Mouse (Mus musculus) hindbrain, embryonic 13.5 days (tissue): Measurements from ENCODE around the gene Zic4. TPM values are rescaled to one million over a fixed set of nuclear protein-coding genes. Genes with fewer than 3 reads are reported as not detected.

Experiments used
- ATAC-seq: fragments of 200-750 bp; cut with Nextera tagmentation; 2 replicates; pipeline ENCODE4 v1.8.0; 2017; ENCODE audit warnings: moderate TSS enrichment; ENCODE audit not compliant: low FRiP score
- H3K27ac ChIP-seq: fragments of 300-500 bp; sonication (generic); 2 replicates; pipeline ENCODE4 v1.5.1; 2015; ENCODE audit warnings: inconsistent platforms, mild to moderate bottlenecking, moderate library complexity
- H3K27me3 ChIP-seq: fragments of 300-500 bp; sonication (generic); 2 replicates; pipeline ENCODE4 v1.6.1; 2015; ENCODE audit warnings: mild to moderate bottlenecking, inconsistent platforms
- H3K36me3 ChIP-seq: fragments of 300-500 bp; sonication (generic); 2 replicates; pipeline ENCODE4 v1.6.1; 2015; ENCODE audit warnings: mild to moderate bottlenecking, inconsistent platforms
- H3K4me1 ChIP-seq: fragments of 300-500 bp; sonication (generic); replicated peaks from 2 replicates; pipeline ENCODE4 v1.6.1; 2015; ENCODE audit warnings: inconsistent platforms
- H3K4me2 ChIP-seq: fragments of 300-500 bp; sonication (generic); 2 replicates; pipeline ENCODE4 v1.6.1; 2015; ENCODE audit warnings: inconsistent platforms, mild to moderate bottlenecking, moderate library complexity
- H3K4me3 ChIP-seq: fragments of 300-500 bp; sonication (generic); 2 replicates; pipeline ENCODE4 v1.5.1; 2015; ENCODE audit warnings: mild to moderate bottlenecking, inconsistent platforms
- H3K9ac ChIP-seq: fragments of 300-500 bp; sonication (generic); 2 replicates; pipeline ENCODE4 v1.6.1; 2015; ENCODE audit warnings: mild to moderate bottlenecking, inconsistent platforms
- H3K9me3 ChIP-seq: fragments of 300-500 bp; sonication (generic); 2 replicates; pipeline ENCODE4 v1.6.1; 2016; ENCODE audit warnings: inconsistent platforms
- WGBS: fragments of 180-500 bp; shearing (Covaris S2); methylation state at CpG from one replicate; pipeline ENCODE4 v1.1.7; 2015; 5-methylcytosine and 5-hydroxymethylcytosine counted together
- polyA plus RNA-seq: library from polyadenylated mRNA; unstranded; fragments of >200 nt; fragmentation: Nextera tagmentation; extraction: Ambion mirVana; gene quantifications from 2 replicates; pipeline ENCODE4 v1.2.1, GENCODE M21; 2015

Zic4 gene
- polyA plus RNA-seq, 1 experiment from 2014 or later: 58.2 TPM

GRCm38 (mm10) chr9:91365664-91366063, 3.5 kb downstream of the Zic4 start, which contains the start of gene Zic1:
TSS of gene Zic1 (minus strand) at chr9:91365810.
- peak; percentile 87 for ATAC-seq
- peak within 1 kb of the TSS; percentile 51 for H3K4me2 ChIP-seq
- H3K27ac ChIP-seq: peak within 1 kb of the TSS; percentile 97
- peaks cover 73% of the 10 kb centered on the region for H3K27me3 ChIP-seq
- H3K4me1 ChIP-seq: peaks cover 6% of the 10 kb centered on the region; the same call in 1 of the 2 replicates
- H3K4me3 ChIP-seq: peak within 1 kb of the TSS; percentile 71
- no peaks in the 10 kb centered on the region for H3K36me3 ChIP-seq
- under 1% methylated on average over 32 of the region's 33 CpGs for WGBS
- H3K9ac ChIP-seq: peak within 1 kb of the TSS; percentile 96
- no peaks in the 10 kb centered on the region for H3K9me3 ChIP-seq

DNA sequence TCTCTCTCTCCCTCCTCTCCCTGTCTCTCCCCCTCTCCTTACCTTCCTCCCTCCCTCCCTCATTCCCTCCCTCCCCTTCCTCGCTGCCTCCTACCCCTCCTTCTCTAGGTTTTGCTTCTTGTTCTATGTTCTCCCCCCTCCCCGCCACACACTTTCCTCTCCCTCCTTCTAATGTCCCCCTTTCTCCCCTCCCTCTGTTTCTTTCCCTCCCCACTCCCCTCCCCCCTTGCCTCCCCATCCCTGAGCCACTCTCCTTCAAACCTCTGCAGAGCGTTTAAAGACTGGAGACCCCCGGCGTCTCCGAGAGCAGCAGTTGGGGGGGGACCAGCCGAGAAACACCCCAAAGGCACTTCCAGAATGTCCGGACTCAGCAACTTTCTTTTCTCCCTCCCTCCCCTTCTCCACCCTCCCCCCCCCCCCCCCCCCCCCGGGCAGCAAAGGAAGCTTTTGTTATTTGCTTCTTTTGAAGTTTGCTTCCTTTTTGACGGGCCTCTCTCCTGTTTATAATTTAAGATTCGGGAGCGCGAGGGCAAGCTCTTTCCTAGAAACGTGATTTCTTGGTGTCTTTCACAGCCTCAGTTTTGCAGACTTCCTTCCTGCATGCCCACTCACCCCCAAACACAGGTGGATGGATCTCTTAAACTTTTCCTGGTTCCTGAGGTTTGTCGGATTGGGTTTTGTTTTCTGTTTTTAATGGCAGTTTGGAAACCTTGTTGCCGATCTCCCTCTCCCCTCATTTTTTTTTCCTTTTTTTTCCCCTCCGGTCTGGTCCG, 4.2 kb downstream of the Zic4 start:
- peak; percentile 34 for ATAC-seq
- peak overlapping the region; percentile 71 for H3K4me3 ChIP-seq
- H3K9ac ChIP-seq: peak overlapping the region; percentile 73
- peaks cover 81% of the 10 kb centered on the region for H3K27me3 ChIP-seq
- H3K9me3 ChIP-seq: no peaks in the 10 kb centered on the region
- H3K4me1 ChIP-seq: peaks cover 6% of the 10 kb centered on the region; the same call in 1 of the 2 replicates
- H3K4me2 ChIP-seq: peak overlapping the region; percentile 51
- peak overlapping the region; percentile 92 for H3K27ac ChIP-seq
- H3K36me3 ChIP-seq: no peaks in the 10 kb centered on the region
- 1% methylated on average over 18 of the region's 18 CpGs for WGBS

DNA sequence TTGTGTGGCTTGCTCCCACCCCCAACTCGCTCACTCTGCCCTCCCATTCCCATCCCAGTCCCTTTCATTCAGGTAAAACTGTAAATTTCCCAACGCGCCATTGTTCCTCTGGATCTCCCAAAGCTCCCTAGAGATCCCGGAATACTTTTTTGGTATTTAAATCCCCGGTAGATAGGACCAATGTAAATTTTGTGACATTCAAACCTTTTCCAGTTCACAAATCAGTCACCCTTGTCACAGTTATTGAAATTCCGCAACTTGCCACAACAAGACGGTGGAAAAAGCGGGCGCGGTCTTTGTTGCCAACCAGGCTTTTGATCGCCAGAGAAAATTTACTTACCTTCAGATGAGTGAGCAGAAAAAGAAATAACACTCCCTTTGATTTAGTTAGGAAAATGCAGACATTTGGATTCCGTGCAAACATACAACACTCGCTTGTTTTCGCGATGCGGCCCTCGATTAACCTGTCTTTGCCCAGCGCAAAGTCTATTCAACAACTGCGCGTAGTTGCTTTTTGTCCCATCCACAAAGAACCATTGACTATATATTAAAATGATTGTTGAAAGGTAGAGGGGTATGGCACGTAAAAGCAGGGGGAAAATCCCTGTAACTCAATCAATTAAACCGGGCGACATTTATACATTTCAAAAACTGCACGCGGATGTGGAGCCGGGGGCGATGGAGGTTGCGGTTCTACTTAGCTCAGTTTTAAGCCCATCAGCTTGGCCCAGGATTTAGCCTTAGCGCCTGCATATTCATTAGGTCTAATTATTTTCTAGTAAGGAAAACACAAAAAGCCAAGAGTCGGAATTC, 5.0 kb downstream of the Zic4 start:
- Histone ChIP-seq H3K4me2 (peak overlapping the region; percentile 51), H3K36me3 (no peaks in the 10 kb centered on the region), H3K4me3 (peak overlapping the region; percentile 71), H3K9me3 (no peaks in the 10 kb centered on the region), H3K9ac (peak overlapping the region; percentile 73), H3K27me3 (peaks cover 81% of the 10 kb centered on the region), H3K4me1 (peaks cover 6% of the 10 kb centered on the region; the same call in 1 of the 2 replicates), H3K27ac (peak overlapping the region; percentile 92)
- ATAC-seq: no peak
- under 1% methylated on average over 30 of the region's 30 CpGs for WGBS

DNA sequence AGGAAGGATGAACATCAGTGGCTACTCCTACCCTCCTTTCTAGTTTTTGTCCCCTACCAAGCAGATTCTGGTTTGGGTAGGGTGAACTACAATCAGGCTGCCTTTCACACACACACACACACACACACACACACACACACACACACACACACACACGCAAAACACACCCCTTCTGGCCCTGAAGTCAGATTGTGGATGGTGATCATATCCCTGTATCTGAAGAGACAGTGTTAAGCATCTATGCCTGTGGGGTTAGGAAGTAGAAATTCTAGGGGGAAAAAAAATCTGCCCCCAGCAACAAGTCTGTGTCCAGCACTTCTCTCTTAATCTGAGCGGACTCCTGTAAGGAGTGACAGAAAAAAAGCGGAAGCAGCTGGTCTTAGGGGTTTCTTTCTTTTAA, 5.9 kb downstream of the Zic4 start:
- no peak for ATAC-seq
- Histone ChIP-seq H3K9ac (peak overlapping the region; percentile 72; the same call in 1 of the 2 replicates), H3K27ac (peak overlapping the region; percentile 92), H3K4me1 (peaks cover 6% of the 10 kb centered on the region; the same call in 1 of the 2 replicates), H3K4me3 (peak overlapping the region; percentile 33), H3K4me2 (peak overlapping the region; percentile 51), H3K36me3 (no peaks in the 10 kb centered on the region), H3K9me3 (no peaks in the 10 kb centered on the region), H3K27me3 (peaks cover 84% of the 10 kb centered on the region)
- WGBS: 7% methylated on average over 3 of the region's 3 CpGs

DNA sequence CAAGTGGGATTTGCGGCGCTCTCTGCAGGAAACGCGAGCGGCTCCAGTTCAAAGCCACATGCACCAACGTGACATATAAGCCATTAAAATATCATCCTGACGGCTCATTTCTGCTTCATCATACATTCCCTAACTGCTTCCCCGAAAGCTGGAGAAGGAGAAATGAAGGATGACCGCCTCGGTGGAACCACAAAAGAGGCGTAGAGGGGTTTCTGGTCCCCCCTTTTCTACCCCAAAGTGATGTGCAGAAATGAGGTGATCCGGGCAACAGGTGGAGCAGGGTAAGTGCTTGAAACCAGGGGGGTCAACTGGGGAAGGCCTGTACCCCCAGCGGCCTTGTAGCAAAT, 6.7 kb downstream of the Zic4 start:
- Histone ChIP-seq H3K36me3 (no peaks in the 10 kb centered on the region), H3K4me3 (peak overlapping the region; percentile 33), H3K4me2 (peak overlapping the region; percentile 51), H3K9me3 (no peaks in the 10 kb centered on the region), H3K4me1 (peaks cover 6% of the 10 kb centered on the region; the same call in 1 of the 2 replicates), H3K27me3 (peaks cover 83% of the 10 kb centered on the region), H3K9ac (peak overlapping the region; percentile 72), H3K27ac (peak overlapping the region; percentile 92)
- no peak for ATAC-seq
- 7% methylated on average over 13 of the region's 13 CpGs for WGBS

DNA sequence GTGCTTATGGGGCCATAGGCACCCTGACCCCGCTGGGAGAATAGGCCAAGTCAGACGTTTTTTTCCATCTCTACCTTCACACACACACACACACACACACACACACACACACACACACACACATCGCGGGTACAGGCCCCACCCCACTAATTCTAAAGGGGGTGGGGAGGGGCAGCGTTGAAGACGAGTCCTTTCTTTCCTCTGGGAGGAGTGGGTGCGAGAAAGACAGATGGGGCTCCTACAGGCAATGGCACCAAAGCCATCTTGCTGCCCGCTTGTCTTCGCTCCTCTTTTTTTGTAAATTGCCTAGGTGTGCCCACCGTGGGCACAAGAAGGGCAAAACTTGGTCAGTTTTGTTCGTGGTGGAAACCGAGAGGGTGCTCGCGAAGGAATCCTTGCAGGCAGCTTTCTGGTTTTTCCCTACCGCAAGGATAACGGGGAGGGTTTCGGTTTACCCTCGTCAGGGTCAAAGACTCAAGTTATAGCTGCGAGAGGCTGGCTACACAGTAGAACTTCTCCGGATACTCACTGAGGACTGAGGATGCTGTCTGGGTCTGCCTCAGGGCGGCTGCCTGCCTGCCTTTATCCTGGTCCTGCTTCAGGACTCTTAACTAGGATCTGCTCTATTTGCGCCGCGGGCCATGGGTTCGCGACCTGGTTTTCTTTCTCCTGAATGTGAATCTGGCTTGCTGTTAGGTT, 7.2 kb downstream of the Zic4 start:
- 5% methylated on average over 26 of the region's 26 CpGs for WGBS

GRCm38 (mm10) chr9:91370191-91370708, 8.0 kb downstream of the Zic4 start:
- H3K4me2 ChIP-seq: peak overlapping the region; percentile 51
- H3K9me3 ChIP-seq: no peaks in the 10 kb centered on the region
- H3K27me3 ChIP-seq: peaks cover 88% of the 10 kb centered on the region
- H3K9ac ChIP-seq: peak overlapping the region; percentile 72
- ATAC-seq: no peak
- 8% methylated on average over 6 of the region's 6 CpGs for WGBS
- peak overlapping the region; percentile 33 for H3K4me3 ChIP-seq
- no peaks in the 10 kb centered on the region for H3K36me3 ChIP-seq
- H3K4me1 ChIP-seq: no peaks in the 10 kb centered on the region; the same call in 1 of the 2 replicates
- peak overlapping the region; percentile 92 for H3K27ac ChIP-seq

More for the DNA sequence above, 7.2 kb downstream of the Zic4 start:
- Histone ChIP-seq H3K9me3 (no peaks in the 10 kb centered on the region), H3K4me3 (peak overlapping the region; percentile 33), H3K27ac (peak overlapping the region; percentile 92), H3K27me3 (peaks cover 84% of the 10 kb centered on the region), H3K9ac (peak overlapping the region; percentile 72), H3K36me3 (no peaks in the 10 kb centered on the region), H3K4me2 (peak overlapping the region; percentile 51), H3K4me1 (peaks cover 3% of the 10 kb centered on the region; the same call in 1 of the 2 replicates)
- ATAC-seq: no peak

- Histone ChIP-seq H3K9me3 (no peaks in the 10 kb centered on the region), H3K4me3 (peak overlapping the region; percentile 33), H3K4me1 (no peaks in the 10 kb centered on the region; the same call in 1 of the 2 replicates), H3K4me2 (peak overlapping the region; percentile 51), H3K36me3 (no peaks in the 10 kb centered on the region), H3K9ac (peak overlapping the region; percentile 72; the same call in 1 of the 2 replicates), H3K27ac (peak overlapping the region; percentile 92), H3K27me3 (peaks cover 90% of the 10 kb centered on the region)
- no peak for ATAC-seq
Measured at GRCm38 (mm10) chr9:91371011-91371410, 8.8 kb downstream of the Zic4 start.

GRCm38 (mm10) chr9:91371608-91372007, 9.4 kb downstream of the Zic4 start:
- Histone ChIP-seq H3K36me3 (no peaks in the 10 kb centered on the region), H3K4me2 (peak overlapping the region; percentile 51), H3K27ac (peak overlapping the region; percentile 92), H3K9me3 (no peaks in the 10 kb centered on the region), H3K4me1 (no peaks in the 10 kb centered on the region; the same call in 1 of the 2 replicates), H3K27me3 (peaks cover 93% of the 10 kb centered on the region), H3K4me3 (peak overlapping the region; percentile 33; the same call in 1 of the 2 replicates), H3K9ac (peak overlapping the region; percentile 10; the same call in 1 of the 2 replicates)
- no peak for ATAC-seq
- WGBS: 13% methylated on average over 4 of the region's 4 CpGs

- no peaks in the 10 kb centered on the region for H3K36me3 ChIP-seq
- H3K27ac ChIP-seq: peak overlapping the region; percentile 50
- H3K27me3 ChIP-seq: peaks cover 96% of the 10 kb centered on the region
- H3K4me2 ChIP-seq: no peak overlapping the region
- no peaks in the 10 kb centered on the region for H3K9me3 ChIP-seq
- H3K4me1 ChIP-seq: peaks cover 7% of the 10 kb centered on the region
- no peak overlapping the region; the same call in 1 of the 2 replicates for H3K9ac ChIP-seq
- no peak overlapping the region for H3K4me3 ChIP-seq
- no peak for ATAC-seq
- 29% methylated on average over 3 of the region's 3 CpGs for WGBS
Measured at GRCm38 (mm10) chr9:91373811-91374575, 11.8 kb downstream of the Zic4 start.

- peaks cover 96% of the 10 kb centered on the region for H3K27me3 ChIP-seq
- 9% methylated on average over 4 of the region's 4 CpGs for WGBS
- H3K4me3 ChIP-seq: no peak overlapping the region
- no peak overlapping the region for H3K9ac ChIP-seq
- peak overlapping the region; percentile 23; the same call in 1 of the 2 replicates for H3K27ac ChIP-seq
- no peaks in the 10 kb centered on the region for H3K36me3 ChIP-seq
- no peak for ATAC-seq
- peak overlapping the region; percentile 9; the same call in 1 of the 2 replicates for H3K4me2 ChIP-seq
- H3K4me1 ChIP-seq: peaks cover 12% of the 10 kb centered on the region
- H3K9me3 ChIP-seq: no peaks in the 10 kb centered on the region
Measured at GRCm38 (mm10) chr9:91374665-91375064, 12.5 kb downstream of the Zic4 start.
